ENCODE assay signal across 9 mouse cellular contexts in genomic region chr12:17666616-17667015, GRCm38 (mm10). TPM values are rescaled to one million over a fixed set of nuclear protein-coding genes. Genes with fewer than 3 reads are reported as not detected.
DNase-seq lines count a peak whose midpoint lies in the region; ATAC-seq and TF ChIP-seq lines count a peak whose summit lies in the region.
"Had no signal": no experiment of that assay in that cellular context is flagged by ENCODE, and none has a peak within 500 bp of the region (broad histone marks: within the 10 kb centered on the region; RNA-seq: fewer than 3 reads in every experiment).

No protein-coding gene starts in this region.

- H3K4me2 ChIP-seq in heart, embryonic 12.5 days: no peak overlapping the region
- H3K4me2 ChIP-seq: heart, embryonic 13.5 days had no signal

- 68% methylated on average over 2 of the region's 2 CpGs for WGBS in heart, embryonic 12.5 days

- no peaks in the 10 kb centered on the region for H3K9me3 ChIP-seq in heart, embryonic 12.5 days (replicated peaks)
- H3K9me3 ChIP-seq in MEL (replicated peaks; ENCODE audit: insufficient read depth, low read length): no peaks in the 10 kb centered on the region
- H3K9me3 ChIP-seq: heart, embryonic 13.5 days had no signal

- DNase-seq in heart, adult 8-10 months (ENCODE audit: low spot score): peak; percentile 22
- no peak for DNase-seq in MEL (ENCODE audit: low read depth, low spot score)
- DNase-seq in kidney, adult 11 months: peak; percentile 52
- DNase-seq in lung, postnatal 14 days: peak; percentile 48
- no peak for DNase-seq in cerebellum, postnatal 36 days
- DNase-seq in cerebellum, adult 11-12 months: no peak
- no peak for DNase-seq in gastrocnemius, postnatal 4 days (ENCODE audit: low spot score in 2 of 2)

- H3K4me3 ChIP-seq in heart, embryonic 12.5 days: no peak overlapping the region
- H3K4me3 ChIP-seq in MEL (ENCODE audit: control insufficient read depth in 1 of 2, insufficient read depth in 1 of 2, low read depth in 2 of 2, low read length in 2 of 2): no peak overlapping the region
- H3K4me3 ChIP-seq: heart, embryonic 13.5 days had no signal

- no peaks in the 10 kb centered on the region for H3K79me2 ChIP-seq in MEL (ENCODE audit: control insufficient read depth, insufficient read depth, low read length, poor library complexity)

- no peak overlapping the region for H3K27ac ChIP-seq in heart, embryonic 12.5 days (ENCODE audit: poor library complexity, severe bottlenecking)
- no peak overlapping the region for H3K27ac ChIP-seq in MEL (ENCODE audit: control insufficient read depth, low read depth, low read length)
- H3K27ac ChIP-seq: heart, embryonic 13.5 days had no signal

- H3K36me3 ChIP-seq in heart, embryonic 12.5 days: no peaks in the 10 kb centered on the region
- H3K36me3 ChIP-seq in MEL (ENCODE audit: control insufficient read depth in 1 of 2, insufficient read depth in 2 of 2, low read length in 2 of 2): no peaks in the 10 kb centered on the region
- H3K36me3 ChIP-seq: heart, embryonic 13.5 days had no signal

- H3K4me1 ChIP-seq in heart, embryonic 12.5 days (replicated peaks): peaks cover 15% of the 10 kb centered on the region; the same call in 1 of the 2 replicates
- no peaks in the 10 kb centered on the region for H3K4me1 ChIP-seq in MEL (ENCODE audit: control insufficient read depth in 1 of 2, insufficient read depth in 2 of 2, low read length in 2 of 2)

- no peak for TF ChIP-seq POLR2A in MEL (IDR thresholded peaks at IDR 0.05; ENCODE audit: control insufficient read depth in 1 of 2, insufficient read depth in 1 of 2, low read depth in 1 of 2, low read length in 2 of 2, poor library complexity in 1 of 2)

- TF ChIP-seq CTCF in MEL (IDR thresholded peaks at IDR 0.05 in 2 of 3, conservative IDR thresholded peaks at IDR 0.05 in 1 of 3; ENCODE audit: control insufficient read depth in 1 of 3, insufficient read depth in 1 of 3, low read depth in 2 of 3, low read length in 3 of 3, poor library complexity in 1 of 3, severe bottlenecking in 1 of 3): peak; percentile 11 to 44 (median 38); a peak in 5 of 6 replicates

- ATAC-seq in heart, embryonic 12.5 days (ENCODE audit: insufficient number of reproducible peaks, low FRiP score): no peak

- no peak for TF ChIP-seq EP300 in MEL (IDR thresholded peaks at IDR 0.05; ENCODE audit: low read depth in 1 of 2, low read length in 2 of 2)

- no peak overlapping the region for H3K9ac ChIP-seq in heart, embryonic 12.5 days
- H3K9ac ChIP-seq in MEL (ENCODE audit: control insufficient read depth, low read depth, low read length, poor library complexity, severe bottlenecking): no peak overlapping the region
- H3K9ac ChIP-seq: heart, embryonic 13.5 days had no signal

- peak; percentile 45 for TF ChIP-seq RAD21 in MEL (IDR thresholded peaks at IDR 0.05; ENCODE audit: low read depth, low read length)

- peaks cover 5% of the 10 kb centered on the region for H3K27me3 ChIP-seq in heart, embryonic 12.5 days (replicated peaks)
- H3K27me3 ChIP-seq in MEL (ENCODE audit: control insufficient read depth in 1 of 2, insufficient read depth in 2 of 2, low read length in 2 of 2): no peaks in the 10 kb centered on the region; a peak in 1 of 4 replicates
- H3K27me3 ChIP-seq: heart, embryonic 13.5 days had no signal

TF ChIP-seq in MEL, 35 proteins besides CTCF, POLR2A, EP300 and RAD21:
- TF ChIP-seq NRF1 (IDR thresholded peaks at IDR 0.05; ENCODE audit: insufficient read depth, low read depth, low read length, poor library complexity, severe bottlenecking) (no peak), CHD2 (IDR thresholded peaks at IDR 0.05; ENCODE audit: low read length) (no peak), ETS1 (IDR thresholded peaks at IDR 0.05; ENCODE audit: low read depth, low read length) (no peak), SMC3 (IDR thresholded peaks at IDR 0.05; ENCODE audit: low read depth, low read length) (peak; percentile 37), MYB (IDR thresholded peaks at IDR 0.05; ENCODE audit: low read depth, low read length) (no peak), HCFC1 (IDR thresholded peaks at IDR 0.05; ENCODE audit: low read depth, low read length) (no peak), POLR2AphosphoS2 (IDR thresholded peaks at IDR 0.05; ENCODE audit: low read length) (no peak)

RNA-seq across cellular contexts. Expression of gene Hpcal1, which starts 24.0 kb away (rescaled TPM):
- total RNA-seq in heart, adult 8-10 months (2022): 10 to 100 TPM; 13.4 to 17.4 (median 14.6) TPM
- polyA plus RNA-seq in heart, embryonic 12.5 days (2016; fragmentation: Nextera tagmentation; extraction: Ambion mirVana): 19.9 and 22.1 TPM in 2 replicates
- total RNA-seq in MEL (2012; rRNA removed): 8.8 and 9.1 TPM in 2 replicates
- polyA plus RNA-seq in MEL (2012; ENCODE audit: insufficient read depth in 1 of 2, insufficient read length in 2 of 2, low read depth in 1 of 2, low replicate concordance in 2 of 2, missing spikeins in 1 of 2): 10 to 100 TPM in 1 of 2 experiments, not detected in 1; 23.0 TPM
- total RNA-seq in gastrocnemius, postnatal 4 days (2021): 10 to 100 TPM; 21.7 to 23.0 TPM

Comparison
In these comparisons a context has a peak if more than half of its experiments do, and no peak if none do; other contexts are left out.
1. DNase-seq: peak in heart, adult 8-10 months (single experiment), kidney, adult 11 months (single experiment) and lung, postnatal 14 days (single experiment); none in MEL (single experiment), cerebellum, postnatal 36 days (0 of 2), cerebellum, adult 11-12 months (single experiment) and gastrocnemius, postnatal 4 days (0 of 2).